Mouse (Mus musculus) liver, embryonic 14.5 days (tissue): ENCODE results near the gene Amt.

Experiments
- CTCF ChIP-seq: IDR thresholded peaks from 2 replicates; pipeline ENCODE4 v1.5.1; 2016; ENCODE audit warnings: antibody characterized with exemption, low read depth, control low read depth
- EP300 ChIP-seq: IDR thresholded peaks from 2 replicates; pipeline ENCODE4 v1.6.1; 2016; ENCODE audit warnings: antibody characterized with exemption, low read depth

DNA sequence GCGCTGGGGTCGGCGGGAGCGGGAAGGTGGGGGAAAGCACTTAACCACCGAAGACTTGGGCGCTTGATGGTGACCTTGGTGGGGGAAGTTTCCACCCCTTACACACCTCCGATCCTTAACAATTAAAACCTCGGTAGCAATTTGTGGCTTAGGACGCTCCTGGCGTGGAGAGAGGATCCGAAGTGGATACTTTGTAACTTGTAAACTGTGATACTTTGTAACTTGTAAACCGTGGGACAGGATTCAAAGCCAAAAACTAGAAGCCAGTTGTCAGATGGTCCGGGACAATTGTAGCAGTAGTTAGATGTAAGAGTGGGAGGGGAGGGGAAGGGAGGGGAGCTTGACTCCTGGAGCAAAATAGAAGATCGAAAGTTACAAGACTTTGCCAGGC, 51.6 kb downstream of the Amt start:
- TF ChIP-seq EP300 (no peak), CTCF (no peak)
